Mouse (Mus musculus) cortical plate, adult 2 months (tissue): ENCODE measurements around the gene Clint1. TPM values are rescaled to one million over a fixed set of nuclear protein-coding genes. Genes with fewer than 3 reads are reported as not detected.

Experiments used
- H3K27ac ChIP-seq: fragments of 200-500 bp; 2 replicates; pipeline ENCODE4 v1.5.1; 2012; ENCODE audit warnings: low read length, control low read depth, inconsistent platforms; ENCODE audit not compliant: insufficient read depth
- H3K4me1 ChIP-seq: fragments of 200-500 bp; 2 replicates; pipeline ENCODE4 v1.6.1; 2011; ENCODE audit warnings: low read length; ENCODE audit not compliant: control insufficient read depth, insufficient read depth
- H3K4me3 ChIP-seq: fragments of 200-500 bp; 2 replicates; pipeline ENCODE4 v1.5.1; 2011; ENCODE audit warnings: mild to moderate bottlenecking, low read length, control low read depth; ENCODE audit not compliant: insufficient read depth
- CTCF ChIP-seq: fragments of 200-500 bp; IDR thresholded peaks from 2 replicates; pipeline ENCODE4 v1.5.1; 2011; ENCODE audit warnings: mild to moderate bottlenecking, control low read depth, low read length; ENCODE audit not compliant: insufficient read depth; ENCODE audit errors: extremely low read depth
- POLR2A ChIP-seq: fragments of 200-500 bp; IDR thresholded peaks from 2 replicates; pipeline ENCODE4 v1.6.1; 2011; ENCODE audit warnings: mild to moderate bottlenecking, low read length, control low read depth; ENCODE audit not compliant: insufficient read depth; ENCODE audit errors: extremely low read depth
- polyA plus RNA-seq: library from polyadenylated mRNA; depleted of rRNA; stranded (reverse); fragments of >200 nt; gene quantifications from 2 replicates; pipeline ENCODE4 v1.2.3, GENCODE M21; 2012; rRNA removed

Clint1 gene
- polyA plus RNA-seq, 1 experiment = 41.7 TPM

DNA sequence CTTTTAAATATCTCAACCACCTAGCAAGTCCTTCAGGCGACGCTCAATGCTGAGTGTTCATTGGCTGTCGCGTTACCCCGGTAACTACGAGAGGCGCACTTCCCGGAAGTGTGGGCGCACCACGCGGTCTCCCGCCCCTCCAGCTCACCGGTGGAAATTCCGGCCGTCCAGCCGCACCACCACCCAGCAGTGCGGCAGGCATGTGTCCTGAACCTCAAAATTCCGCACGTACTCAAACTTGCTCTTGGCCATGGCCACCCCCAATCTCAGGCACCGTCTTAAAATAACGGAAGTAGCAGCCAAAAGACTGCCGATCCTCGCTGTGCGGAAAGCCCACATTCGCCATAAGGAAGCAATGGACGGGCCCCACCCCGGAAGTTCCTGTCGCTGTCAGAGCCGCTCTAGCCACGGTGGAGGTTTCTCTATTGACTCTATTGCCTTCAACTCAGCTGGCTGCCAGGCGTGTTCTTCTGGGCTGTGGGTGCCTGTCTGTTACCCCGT is 103.3 kb downstream of the Clint1 start, which contains the start of gene Thg1l:
TSS of gene Thg1l (minus strand) at position 368 of the 501 bp plus-strand sequence.
- TF ChIP-seq POLR2A (peak; percentile 45; the same call in 1 of the 2 replicates), CTCF (no peak)
- peak within 1 kb of the TSS; percentile 69 for H3K4me3 ChIP-seq
- H3K27ac ChIP-seq = peak within 1 kb of the TSS; percentile 67
- no peaks in the 10 kb centered on the region for H3K4me1 ChIP-seq

DNA sequence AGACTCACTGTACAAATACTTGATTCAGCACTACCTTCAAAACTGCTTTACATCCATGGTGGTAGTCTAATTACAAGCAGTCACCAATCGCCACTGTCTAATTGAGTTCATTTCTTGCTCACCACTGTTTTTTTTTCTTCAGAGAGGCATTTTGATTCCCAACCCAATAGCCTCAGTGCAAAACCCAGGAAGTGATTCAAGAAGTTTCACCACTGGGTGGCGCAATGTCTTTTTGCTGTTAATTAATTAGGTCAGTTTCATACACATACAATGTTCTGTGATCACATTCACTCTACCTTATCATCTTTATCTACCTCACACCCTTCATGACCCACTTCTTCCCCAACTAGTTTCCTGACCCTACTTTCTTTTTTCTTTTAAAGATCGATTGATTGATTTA is 107.7 kb downstream of the Clint1 start:
- TF ChIP-seq POLR2A = no peak
- no peak for TF ChIP-seq CTCF
- Histone ChIP-seq H3K4me1 (no peaks in the 10 kb centered on the region), H3K27ac (no peak overlapping the region), H3K4me3 (no peak overlapping the region)

GRCm38 (mm10) chr11:45960003-45960402 is 108.2 kb downstream of the Clint1 start:
- Histone ChIP-seq H3K4me1 (no peaks in the 10 kb centered on the region), H3K4me3 (no peak overlapping the region), H3K27ac (no peak overlapping the region)
- TF ChIP-seq POLR2A (no peak), CTCF (no peak)

Other genes starting within 250 kb of the Clint1 start
- gene Lsm11, start 92.9 kb downstream of the Clint1 start, polyA plus RNA-seq = 11.7 and 12.3 TPM in 2 replicates
- 8.2 and 8.4 TPM in 2 replicates for gene Thg1l, start 103.4 kb downstream of the Clint1 start, polyA plus RNA-seq
- gene Sox30, start 128.3 kb downstream of the Clint1 start, polyA plus RNA-seq = 0.04 and 0.08 TPM in 2 replicates
- gene Gm12166, start 200.3 kb downstream of the Clint1 start, polyA plus RNA-seq = 6.8 and 11.1 TPM in 2 replicates
- gene Adam19, start 203.9 kb downstream of the Clint1 start, polyA plus RNA-seq = 9.6 and 9.9 TPM in 2 replicates